Mouse (Mus musculus): ENCODE measurements around the gene Acvr1.

DNA sequence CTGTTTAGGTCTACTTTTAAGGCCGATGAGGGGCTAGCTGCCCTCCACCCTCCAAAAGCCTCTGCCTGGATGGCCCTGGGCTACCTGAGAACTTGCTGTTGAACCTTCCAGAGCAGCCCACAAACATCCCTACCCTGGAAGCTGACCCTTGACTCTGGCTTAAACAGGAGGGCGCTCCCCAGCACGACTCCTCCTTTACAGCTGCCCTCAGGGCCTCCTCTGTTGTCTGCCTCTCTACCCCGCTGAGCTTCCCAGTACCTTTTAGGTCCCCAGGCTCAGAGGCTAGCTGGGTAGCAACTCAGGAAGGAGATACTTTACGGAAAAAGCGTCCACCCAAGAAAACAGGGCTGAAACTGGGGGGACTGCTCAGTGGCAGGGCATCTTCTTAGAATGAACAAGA lies 15.1 kb downstream of the Acvr1 start:
- TF ChIP-seq CTCF (IDR thresholded peaks at IDR 0.05; ENCODE audit: low read depth, low read length) (no peak), GATA2 (IDR thresholded peaks at IDR 0.05; ENCODE audit: borderline replicate concordance, low read depth, low read length) (no peak), TAL1 (conservative IDR thresholded peaks at IDR 0.05; ENCODE audit: low read depth, low read length) (no peak), GATA1 (IDR thresholded peaks at IDR 0.05; ENCODE audit: borderline replicate concordance, low read length) (no peak)

Measured in G1E (cell line).